24 mouse cellular contexts compared by ENCODE assay signal in the genomic region with DNA sequence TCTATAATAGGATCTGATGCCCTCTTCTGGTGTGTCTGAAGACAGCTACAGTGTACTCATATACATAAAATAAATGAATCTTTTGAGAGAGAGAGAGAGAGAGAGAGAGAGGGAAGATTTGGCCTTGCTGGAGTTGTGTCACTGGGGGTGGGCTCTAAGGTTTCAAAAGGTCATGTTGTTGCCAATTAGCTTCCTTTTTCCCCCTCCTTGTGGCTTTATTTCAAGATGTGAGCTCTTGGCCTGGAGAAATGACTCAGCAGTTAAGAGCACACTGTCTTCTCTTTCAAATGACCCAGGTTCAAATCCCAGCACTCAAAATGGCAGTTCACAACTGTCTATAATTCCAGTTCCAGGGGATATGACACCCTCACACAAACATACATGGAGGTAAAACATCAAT. TPM values are rescaled to one million over a fixed set of nuclear protein-coding genes. Genes with fewer than 3 reads are reported as not detected.
DNase-seq lines count a peak whose midpoint lies in the region; ATAC-seq and TF ChIP-seq lines count a peak whose summit lies in the region.
"Had no signal": no experiment of that assay in that cellular context is flagged by ENCODE, and none has a peak within 500 bp of the region (broad histone marks: within the 10 kb centered on the region; RNA-seq: fewer than 3 reads in every experiment).

No protein-coding gene starts in this region.

- no peaks in the 10 kb centered on the region for H3K36me3 ChIP-seq in MEL (ENCODE audit: control insufficient read depth in 1 of 2, insufficient read depth in 2 of 2, low read length in 2 of 2)
- no peaks in the 10 kb centered on the region for H3K36me3 ChIP-seq in midbrain, embryonic 14.5 days (ENCODE audit: control insufficient read depth, insufficient read depth, low read length)
- no peaks in the 10 kb centered on the region for H3K36me3 ChIP-seq in forebrain, embryonic 12.5 days (replicated peaks)
- H3K36me3 ChIP-seq: embryonic facial prominence, embryonic 10.5 days; embryonic facial prominence, embryonic 12.5 days; G1E had no signal

- TF ChIP-seq POLR2A in MEL (IDR thresholded peaks at IDR 0.05; ENCODE audit: control insufficient read depth in 1 of 2, insufficient read depth in 1 of 2, low read depth in 1 of 2, low read length in 2 of 2, poor library complexity in 1 of 2): no peak

- TF ChIP-seq RAD21 in MEL (IDR thresholded peaks at IDR 0.05; ENCODE audit: low read depth, low read length): no peak

- no peaks in the 10 kb centered on the region for H3K4me1 ChIP-seq in MEL (ENCODE audit: control insufficient read depth in 1 of 2, insufficient read depth in 2 of 2, low read length in 2 of 2)
- no peaks in the 10 kb centered on the region for H3K4me1 ChIP-seq in midbrain, embryonic 14.5 days (ENCODE audit: control insufficient read depth, insufficient read depth, low read length)
- H3K4me1 ChIP-seq in forebrain, embryonic 12.5 days: 0 out of 2 replicates have a peak, but pooled peaks cover 3% of the 10 kb centered on the region
- H3K4me1 ChIP-seq: embryonic facial prominence, embryonic 12.5 days had no signal

- H3K9ac ChIP-seq in MEL (ENCODE audit: control insufficient read depth, low read depth, low read length, poor library complexity, severe bottlenecking): no peak overlapping the region
- H3K9ac ChIP-seq in midbrain, embryonic 14.5 days (replicated peaks; ENCODE audit: low read length): no peak overlapping the region
- no peak overlapping the region for H3K9ac ChIP-seq in forebrain, embryonic 12.5 days
- H3K9ac ChIP-seq: embryonic facial prominence, embryonic 12.5 days had no signal

- no peaks in the 10 kb centered on the region for H3K9me3 ChIP-seq in MEL (replicated peaks; ENCODE audit: insufficient read depth, low read length)
- H3K9me3 ChIP-seq in midbrain, embryonic 14.5 days (ENCODE audit: control insufficient read depth, low read length): no peaks in the 10 kb centered on the region
- no peaks in the 10 kb centered on the region for H3K9me3 ChIP-seq in forebrain, embryonic 12.5 days
- H3K9me3 ChIP-seq: embryonic facial prominence, embryonic 10.5 days; embryonic facial prominence, embryonic 12.5 days; G1E had no signal

- peak; percentile 80 for ATAC-seq in granulocyte monocyte progenitor cell, adult 5-6 weeks (replicated peaks; ENCODE audit: poor library complexity, severe bottlenecking)
- ATAC-seq in megakaryocyte, adult 5-6 weeks (ENCODE audit: poor library complexity, severe bottlenecking): peak; percentile 42; the same call in 1 of the 2 replicates
- no peak for ATAC-seq in midbrain, embryonic 14.5 days (ENCODE audit: low FRiP score, low TSS enrichment)
- no peak for ATAC-seq in forebrain, embryonic 12.5 days (ENCODE audit: low FRiP score)
- ATAC-seq: activated CD4-positive, CD25-positive, alpha-beta regulatory T cell, adult 4 months; CD4-positive, CD25-positive, alpha-beta regulatory T cell, adult 4 months; forebrain, embryonic 14.5 days; forebrain, embryonic 16.5 days had no signal

- no peak overlapping the region for H3K27ac ChIP-seq in MEL (ENCODE audit: control insufficient read depth, low read depth, low read length)
- H3K27ac ChIP-seq in midbrain, embryonic 14.5 days (replicated peaks; ENCODE audit: low read depth, low read length): no peak overlapping the region
- no peak overlapping the region for H3K27ac ChIP-seq in forebrain, embryonic 12.5 days
- H3K27ac ChIP-seq: embryonic facial prominence, embryonic 10.5 days; embryonic facial prominence, embryonic 12.5 days had no signal

- no peak for TF ChIP-seq CTCF in MEL (IDR thresholded peaks at IDR 0.05 in 2 of 3, conservative IDR thresholded peaks at IDR 0.05 in 1 of 3; ENCODE audit: control insufficient read depth in 1 of 3, insufficient read depth in 1 of 3, low read depth in 2 of 3, low read length in 3 of 3, poor library complexity in 1 of 3, severe bottlenecking in 1 of 3)

- no peak overlapping the region for H3K4me3 ChIP-seq in MEL (ENCODE audit: control insufficient read depth in 1 of 2, insufficient read depth in 1 of 2, low read depth in 2 of 2, low read length in 2 of 2)
- H3K4me3 ChIP-seq in midbrain, embryonic 14.5 days (replicated peaks; ENCODE audit: low read depth, low read length): no peak overlapping the region
- H3K4me3 ChIP-seq in forebrain, embryonic 12.5 days (replicated peaks): no peak overlapping the region
- H3K4me3 ChIP-seq: embryonic facial prominence, embryonic 10.5 days; embryonic facial prominence, embryonic 12.5 days had no signal

- peak; percentile 20 for DNase-seq in MEL (ENCODE audit: low read depth, low spot score)
- no peak for DNase-seq in adrenal gland, postnatal 36 days
- DNase-seq in midbrain, embryonic 14.5 days: no peak
- no peak for DNase-seq in heart, adult 11 months
- DNase-seq: adrenal gland, adult 8-10 months; adrenal gland, postnatal 14 days; B cell, adult 2 months; cerebellum, adult 11 months; cerebellum, adult 18-20 months; cerebellum, adult 8-10 months; cerebellum, adult 9-11 months; cerebellum, postnatal 14 days; cerebellum, postnatal 36 days had no signal

- TF ChIP-seq EP300 in MEL (IDR thresholded peaks at IDR 0.05; ENCODE audit: low read depth in 1 of 2, low read length in 2 of 2): no peak

- H3K79me2 ChIP-seq in MEL (ENCODE audit: control insufficient read depth, insufficient read depth, low read length, poor library complexity): no peaks in the 10 kb centered on the region

- no peak overlapping the region for H3K4me2 ChIP-seq in midbrain, embryonic 14.5 days (ENCODE audit: low read length)
- no peak overlapping the region for H3K4me2 ChIP-seq in forebrain, embryonic 12.5 days
- H3K4me2 ChIP-seq: embryonic facial prominence, embryonic 12.5 days had no signal

- H3K27me3 ChIP-seq in MEL (ENCODE audit: control insufficient read depth in 1 of 2, insufficient read depth in 2 of 2, low read length in 2 of 2): no peaks in the 10 kb centered on the region
- no peaks in the 10 kb centered on the region for H3K27me3 ChIP-seq in midbrain, embryonic 14.5 days (ENCODE audit: control insufficient read depth, insufficient read depth, low read length)
- peaks cover 26% of the 10 kb centered on the region; the same call in 1 of the 2 replicates for H3K27me3 ChIP-seq in forebrain, embryonic 12.5 days
- H3K27me3 ChIP-seq: embryonic facial prominence, embryonic 12.5 days; Patski had no signal

TF ChIP-seq in MEL, 35 proteins besides CTCF, POLR2A, EP300 and RAD21:
- TF ChIP-seq JUND (IDR thresholded peaks at IDR 0.05; ENCODE audit: low read depth, low read length) (no peak), POLR2AphosphoS5 (IDR thresholded peaks at IDR 0.05; ENCODE audit: borderline replicate concordance, low read depth, low read length) (no peak), E2F4 (IDR thresholded peaks at IDR 0.05; ENCODE audit: borderline replicate concordance, low read depth, low read length) (no peak), MYC (IDR thresholded peaks at IDR 0.05; ENCODE audit: low read depth, low read length) (no peak)

RNA-seq across cellular contexts. Expression of gene Fadd, which starts 14.2 kb away (rescaled TPM):
- 6.3 and 7.2 TPM in 2 replicates for total RNA-seq in MEL (2012; rRNA removed)
- 10 to 100 TPM in 1 of 2 experiments, not detected in 1; 11.6 TPM for polyA plus RNA-seq in MEL (2012; ENCODE audit: insufficient read depth in 1 of 2, insufficient read length in 2 of 2, low read depth in 1 of 2, low replicate concordance in 2 of 2, missing spikeins in 1 of 2)
- 8.3 and 13.2 TPM in 2 replicates for total RNA-seq in granulocyte monocyte progenitor cell, adult 5-6 weeks (2014; fragmentation: Nextera tagmentation)
- total RNA-seq in granulocyte monocyte progenitor cell, adult 5-6 weeks (2017): 6.7 and 8.1 TPM in 2 replicates
- total RNA-seq in megakaryocyte, adult 5-6 weeks (2015): 7.4 and 7.5 TPM in 2 replicates
- 2.9 and 4.2 TPM in 2 replicates for total RNA-seq in megakaryocyte, adult 5-6 weeks (2017)
- total RNA-seq in adrenal gland, postnatal 36 days (2021): 10 to 100 TPM in 1 of 2 experiments, 1 to 10 TPM in 1; 8.9 to 12.9 TPM
- 4.2 and 6.1 TPM in 2 replicates for polyA plus RNA-seq in midbrain, embryonic 14.5 days (2014; fragmentation: Nextera tagmentation; extraction: Ambion mirVana)
- polyA plus RNA-seq in forebrain, embryonic 12.5 days (2016; fragmentation: Nextera tagmentation; extraction: Ambion mirVana): 8.1 and 8.7 TPM in 2 replicates

RNA-seq across cellular contexts. Expression of gene Ppfia1, which starts 14.6 kb away (rescaled TPM):
- total RNA-seq in MEL (2012; rRNA removed): 38.5 and 43.1 TPM in 2 replicates
- 10 to 100 TPM in 1 of 2 experiments, not detected in 1; 53.1 TPM for polyA plus RNA-seq in MEL (2012; ENCODE audit: insufficient read depth in 1 of 2, insufficient read length in 2 of 2, low read depth in 1 of 2, low replicate concordance in 2 of 2, missing spikeins in 1 of 2)
- 29.4 and 31.4 TPM in 2 replicates for total RNA-seq in granulocyte monocyte progenitor cell, adult 5-6 weeks (2014; fragmentation: Nextera tagmentation)
- total RNA-seq in granulocyte monocyte progenitor cell, adult 5-6 weeks (2017): 35.4 and 39.8 TPM in 2 replicates
- 41.0 and 47.8 TPM in 2 replicates for total RNA-seq in megakaryocyte, adult 5-6 weeks (2015)
- 37.9 and 55.4 TPM in 2 replicates for total RNA-seq in megakaryocyte, adult 5-6 weeks (2017)
- total RNA-seq in adrenal gland, postnatal 36 days (2021): 10 to 100 TPM; 51.4 to 55.7 TPM
- polyA plus RNA-seq in midbrain, embryonic 14.5 days (2014; fragmentation: Nextera tagmentation; extraction: Ambion mirVana): 28.3 and 33.3 TPM in 2 replicates
- 49.1 and 55.2 TPM in 2 replicates for polyA plus RNA-seq in forebrain, embryonic 12.5 days (2016; fragmentation: Nextera tagmentation; extraction: Ambion mirVana)

Comparison
In these comparisons a context has a peak if more than half of its experiments do, and no peak if none do; other contexts are left out.
1. ATAC-seq: peak in granulocyte monocyte progenitor cell, adult 5-6 weeks (single experiment) and megakaryocyte, adult 5-6 weeks (single experiment); none in midbrain, embryonic 14.5 days (single experiment) and forebrain, embryonic 12.5 days (single experiment).